Mouse (Mus musculus) embryonic stem cell, embryonic (primary cell): ENCODE measurements at regions not wholly inside any gene's neighbourhood (a gene's known extent, or its start where the extent isn't known, plus 50 kb on each side); places are given as distances from the start of the nearest gene placed in this dataset.

ENCODE experiments used
- CTCF ChIA-PET, 4 experiments: fragments of 300-600 bp in 2 of 4; fragments of 350-600 bp in 2 of 4; sonication (Branson Sonifier 250); formaldehyde crosslinking; loops; one replicate each; lab custom pipeline; 2022; ENCODE audit warnings: inconsistent platforms in 2 of 4; lab: Charles Lee
- POLR2A ChIA-PET, 4 experiments: fragments of 300-600 bp in 2 of 4; fragments of 350-600 bp in 2 of 4; sonication (Branson Sonifier 250); formaldehyde crosslinking; loops; one replicate each; lab custom pipeline; 2022; ENCODE audit warnings: antibody characterized with exemption in 4 of 4, inconsistent platforms in 1 of 4; lab: Charles Lee

DNA sequence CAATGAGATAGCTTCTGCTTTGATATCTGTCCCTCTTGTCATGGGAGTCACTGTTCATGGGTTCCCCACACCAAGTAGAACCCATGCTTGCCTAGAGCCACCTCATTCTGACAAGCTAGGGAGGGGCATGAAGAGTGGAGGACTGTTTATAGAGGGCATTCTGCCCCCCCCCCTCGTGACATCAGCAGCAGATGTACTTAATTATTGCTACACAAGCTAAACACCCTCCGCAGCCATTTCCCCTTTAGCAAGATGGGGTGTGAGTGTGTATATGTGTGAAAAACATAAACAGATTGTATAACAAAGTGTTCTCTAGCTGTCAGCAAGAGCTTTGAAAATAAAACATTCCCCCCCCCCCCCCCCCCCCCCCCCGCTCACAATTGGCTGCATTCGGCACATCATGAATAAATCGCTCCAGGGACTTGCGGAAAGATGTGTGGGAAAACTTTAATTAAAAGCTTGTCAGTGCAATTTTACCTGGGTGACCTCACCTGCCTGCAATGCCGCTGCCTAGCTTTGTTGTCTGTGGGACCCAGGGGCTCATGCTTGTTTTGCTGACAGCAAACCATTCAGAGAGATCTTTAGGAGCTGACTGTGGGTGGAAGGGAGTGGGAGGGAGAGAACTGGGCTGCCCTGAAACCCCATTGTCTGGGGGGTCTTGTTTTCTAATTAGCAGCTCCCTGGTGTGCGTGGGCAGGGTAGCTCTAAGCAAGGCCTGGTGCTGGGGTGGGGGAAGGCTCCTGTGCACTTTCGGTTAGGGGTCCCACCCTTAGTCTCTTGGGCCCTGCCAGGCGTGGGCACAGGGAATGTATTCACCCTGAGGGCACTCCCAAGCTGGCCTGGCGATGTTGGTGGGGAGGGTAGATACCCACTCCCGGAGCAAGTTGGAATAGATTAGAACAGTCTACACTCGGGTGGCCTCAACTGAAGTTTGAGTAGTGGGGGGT, 63.4 kb downstream of the Irx2 start:
- CTCF ChIA-PET, result interaction anchor here in 1 of 4 experiments (0.6 kb wide), 1 partner anchor 52 kb away, joined by 3 read pairs; no protein-coding TSS in a partner anchor

DNA sequence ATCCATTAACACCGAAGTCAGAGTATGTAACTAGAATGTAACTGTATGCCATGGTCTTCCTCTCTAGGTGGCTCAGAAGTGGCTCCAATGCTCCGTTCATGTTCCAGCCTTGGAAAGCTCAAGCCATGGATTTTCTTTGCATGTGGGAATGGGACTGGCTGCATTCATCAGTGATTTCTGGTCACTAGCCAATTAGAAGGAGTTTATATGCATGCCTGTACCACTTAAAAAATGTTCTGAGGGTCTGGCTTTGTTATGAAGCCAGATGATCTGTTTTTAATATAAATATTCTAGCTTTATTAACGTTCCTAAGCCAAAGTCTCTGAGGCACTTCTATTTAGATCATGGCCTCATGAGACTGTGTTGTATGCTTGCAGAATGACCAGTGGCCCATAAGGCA, 78.8 kb downstream of the Irx2 start:
- ChIA-PET CTCF (no interaction called here), POLR2A (no interaction called here)

More for the DNA sequence above, 63.4 kb downstream of the Irx2 start:
- POLR2A ChIA-PET, result interaction anchor here in 1 of 4 experiments (1.7 kb wide), 1 partner anchor 11 kb away, joined by 4 read pairs; no protein-coding TSS in a partner anchor

DNA sequence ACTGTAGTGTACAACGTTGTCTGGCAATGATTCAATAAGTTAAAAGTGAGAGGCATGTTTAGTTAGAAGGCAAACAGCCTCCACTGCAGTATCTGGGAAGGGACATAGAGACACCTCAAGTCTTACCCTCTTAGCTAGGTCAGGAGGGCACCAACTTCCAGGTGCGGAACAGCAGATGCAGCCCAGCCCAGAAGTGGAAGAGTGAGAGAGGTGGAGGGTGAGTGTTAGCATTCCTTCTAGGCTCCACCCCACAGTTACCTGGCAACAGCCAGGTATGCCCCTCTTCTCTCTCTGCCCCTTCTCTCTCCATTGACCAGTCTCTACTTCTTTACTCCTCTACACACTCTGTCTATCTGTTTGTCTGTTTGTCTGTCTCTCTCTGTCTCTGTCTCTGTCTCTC, 80.1 kb downstream of the Irx2 start:
- ChIA-PET POLR2A (interaction anchor here in 1 of 4 experiments (0.5 kb wide), 1 partner anchor 555 kb away, joined by 5 read pairs; no protein-coding TSS in a partner anchor), CTCF (no interaction called here)

DNA sequence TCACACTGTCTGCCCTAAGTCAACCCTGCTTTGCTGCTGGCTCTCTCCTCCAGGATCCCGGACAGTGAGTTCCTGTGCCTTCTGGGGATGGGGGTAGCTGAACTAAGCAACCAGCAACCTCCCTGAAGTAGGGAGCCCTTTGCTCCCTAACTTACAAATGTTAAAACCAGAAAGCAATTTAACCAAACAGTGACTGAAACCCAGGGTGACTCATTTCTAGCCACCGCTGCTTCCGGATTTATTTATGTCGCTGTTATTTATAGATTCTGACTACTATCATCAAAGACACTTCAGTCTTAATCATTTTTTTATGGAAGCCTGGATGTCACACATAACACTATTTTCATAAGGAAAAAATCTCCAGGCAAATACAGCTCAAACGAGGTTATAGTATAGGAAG, 81.4 kb downstream of the Irx2 start:
- ChIA-PET POLR2A (no interaction called here), CTCF (no interaction called here)

DNA sequence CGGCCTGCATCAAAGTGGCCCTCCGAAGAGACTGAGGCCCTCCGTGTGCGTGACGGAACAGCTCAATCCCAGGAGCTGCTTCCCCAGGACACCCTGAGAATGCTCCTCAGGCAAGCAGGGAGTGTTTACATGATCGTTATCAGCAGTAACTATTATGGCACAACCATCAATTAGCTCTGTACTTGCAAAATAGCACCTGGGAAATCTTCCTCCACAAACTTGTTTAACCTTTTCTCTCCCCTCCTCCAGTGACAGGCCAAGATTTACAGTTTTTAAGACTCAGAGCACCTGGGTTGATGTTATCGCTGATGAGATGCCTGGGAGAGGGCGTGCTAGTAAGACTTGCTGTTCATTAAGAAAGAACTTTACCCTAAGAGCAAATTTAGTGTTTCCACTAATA, 82.5 kb downstream of the Irx2 start:
- CTCF ChIA-PET, result no interaction called here
- POLR2A ChIA-PET, result no interaction called here

DNA sequence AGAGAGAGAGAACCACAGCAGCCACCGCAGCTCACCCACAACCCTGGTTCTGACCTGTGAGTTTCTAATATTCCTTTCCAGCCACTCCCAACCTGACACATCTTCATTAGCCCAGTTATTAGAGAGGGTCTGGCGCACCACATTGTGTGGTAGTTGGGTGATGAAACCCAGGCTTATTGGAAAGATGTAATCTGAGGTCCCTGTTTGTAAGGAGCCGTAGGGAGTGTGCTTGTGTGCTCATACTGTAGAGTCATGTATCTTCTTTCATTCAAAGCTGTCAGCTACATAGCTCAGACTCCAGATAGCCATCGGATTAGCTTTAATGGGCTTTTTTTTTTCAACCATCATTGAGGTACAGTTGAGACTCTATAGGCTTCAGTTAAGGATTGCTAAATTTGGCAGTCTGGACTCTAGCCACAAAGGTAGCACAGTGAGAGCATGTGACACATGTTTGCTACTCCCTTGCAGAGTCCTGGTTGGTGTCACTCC, 83.3 kb downstream of the Irx2 start:
- POLR2A ChIA-PET, result no interaction called here
- CTCF ChIA-PET, result no interaction called here

DNA sequence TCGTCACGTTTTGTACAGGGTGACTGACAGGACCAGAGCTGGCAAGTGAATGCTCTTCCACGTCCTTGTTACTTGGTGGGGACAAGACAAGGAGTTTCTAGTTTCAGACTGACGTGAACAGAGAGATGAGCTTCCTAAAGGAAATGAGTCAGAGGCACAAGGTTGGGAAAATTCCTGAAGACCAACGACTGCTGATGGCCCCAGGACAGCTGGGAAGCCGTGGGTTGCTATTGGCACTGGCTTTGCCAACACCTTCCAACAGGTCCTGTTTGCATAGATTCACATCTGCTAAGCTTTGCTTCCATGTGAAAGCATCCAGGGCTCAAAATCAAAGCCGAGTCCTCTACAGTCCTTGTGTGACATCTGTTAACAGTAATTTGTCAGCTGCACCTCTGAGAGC, 86.2 kb downstream of the Irx2 start:
- ChIA-PET CTCF (interaction anchor here in 3 of 4 experiments (0.6 to 1.1 kb wide), 3 partner anchors 16 to 445 kb away, joined by 3 read pairs; no protein-coding TSS in a partner anchor), POLR2A (no interaction called here)

DNA sequence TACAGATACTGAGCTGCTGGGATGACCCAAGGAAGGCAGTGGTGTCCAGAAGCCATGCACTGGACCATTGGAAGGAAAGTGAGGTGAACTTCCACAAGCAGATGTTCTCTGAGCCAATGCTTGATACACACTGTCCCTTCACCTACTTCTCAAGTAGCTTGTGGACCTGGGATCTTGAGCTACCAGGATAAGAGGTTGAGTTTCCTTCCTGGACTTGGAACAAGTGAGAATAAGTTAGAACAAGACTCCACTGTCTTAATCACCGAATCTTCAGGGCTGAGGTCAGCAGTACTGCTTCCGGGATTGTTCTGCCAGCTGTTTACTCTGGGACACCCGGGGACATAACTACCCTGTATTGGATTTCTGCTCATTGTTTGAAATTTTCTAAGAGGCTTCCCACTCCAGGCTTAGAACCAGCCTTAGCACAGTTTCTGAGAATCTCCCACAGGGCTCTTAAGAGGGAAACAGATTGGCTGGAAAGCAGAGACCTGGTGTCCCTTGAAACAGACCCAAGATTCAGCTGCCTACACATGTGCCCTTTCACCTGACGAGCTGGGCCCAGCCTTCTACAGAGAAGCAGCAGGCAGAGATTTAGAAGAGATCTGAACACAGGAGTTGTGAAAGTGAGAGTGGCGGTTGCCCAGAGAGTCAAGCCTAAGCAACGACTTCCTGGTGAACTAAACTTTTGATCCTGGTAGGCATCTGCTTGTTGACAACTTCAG, 87.5 kb downstream of the Irx2 start:
- CTCF ChIA-PET, result interaction anchor here in 1 of 4 experiments (0.5 kb wide), 1 partner anchor 29 kb away, joined by 4 read pairs; no protein-coding TSS in a partner anchor
- POLR2A ChIA-PET, result interaction anchor here in 1 of 4 experiments (0.7 kb wide), 1 partner anchor 1981 kb away, joined by 5 read pairs; no protein-coding TSS in a partner anchor

DNA sequence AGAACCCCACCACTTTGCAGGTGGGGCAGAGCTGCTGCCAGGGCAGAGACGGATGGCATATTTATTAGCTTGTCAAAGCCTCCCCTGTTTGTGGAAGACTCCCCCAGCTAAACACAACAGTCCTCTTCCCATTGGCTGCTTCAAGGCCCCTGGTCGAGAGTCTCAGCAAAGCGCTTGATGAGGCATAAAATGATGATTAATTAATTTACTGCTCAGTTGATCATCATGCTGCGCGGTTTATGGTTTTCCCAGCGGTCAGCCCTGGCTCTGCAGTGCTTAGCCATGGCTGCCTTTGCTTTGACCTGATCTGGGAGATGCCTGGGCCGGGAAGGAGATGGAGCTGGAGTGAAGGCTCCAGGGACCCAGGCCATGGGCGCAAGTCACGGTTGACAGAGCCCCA, 98.5 kb downstream of the Irx2 start:
- CTCF ChIA-PET, result no interaction called here
- POLR2A ChIA-PET, result no interaction called here

DNA sequence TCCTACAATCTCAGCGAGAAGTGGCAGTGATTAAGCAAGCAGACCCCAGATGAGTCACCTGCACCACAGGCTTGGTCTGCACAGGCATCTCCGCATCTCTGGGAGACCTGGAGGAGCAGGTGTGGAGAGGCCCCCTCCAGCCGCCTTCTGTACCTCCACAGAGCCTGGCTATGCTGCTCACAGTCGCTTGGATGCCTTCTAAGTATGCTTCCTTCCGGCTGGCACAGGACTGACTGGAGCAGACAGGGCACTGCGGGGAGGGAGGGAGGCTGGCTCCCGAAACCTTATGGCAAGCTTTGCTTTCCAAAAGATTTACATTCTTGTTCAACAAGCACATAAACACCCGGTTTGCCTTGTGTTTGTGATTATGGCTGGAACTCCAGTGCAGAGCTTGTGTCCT, 107.3 kb downstream of the Irx2 start:
- ChIA-PET CTCF (no interaction called here), POLR2A (interaction anchor here in 1 of 4 experiments (0.7 kb wide), 1 partner anchor 10 kb away, joined by 3 read pairs; no protein-coding TSS in a partner anchor)

DNA sequence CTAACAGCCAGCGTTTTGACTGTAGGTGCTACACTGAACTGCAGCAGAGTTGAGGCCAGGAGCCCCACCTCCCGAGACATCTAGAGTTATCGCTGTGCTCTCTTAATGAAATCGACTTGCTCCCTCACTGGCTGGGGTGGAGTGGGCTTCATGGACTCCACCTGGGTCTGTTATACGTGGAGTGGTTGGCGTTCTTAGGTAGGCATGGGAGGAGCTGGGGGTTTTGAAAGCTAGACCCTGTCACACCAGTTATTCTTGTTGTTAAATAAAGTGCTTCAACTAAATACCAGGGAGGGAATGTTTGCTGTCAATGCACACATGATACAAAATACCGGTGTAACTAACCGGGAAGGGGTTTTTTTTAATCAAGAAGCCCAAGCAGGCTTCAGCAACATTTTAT, 108.4 kb downstream of the Irx2 start:
- POLR2A ChIA-PET, result no interaction called here

DNA sequence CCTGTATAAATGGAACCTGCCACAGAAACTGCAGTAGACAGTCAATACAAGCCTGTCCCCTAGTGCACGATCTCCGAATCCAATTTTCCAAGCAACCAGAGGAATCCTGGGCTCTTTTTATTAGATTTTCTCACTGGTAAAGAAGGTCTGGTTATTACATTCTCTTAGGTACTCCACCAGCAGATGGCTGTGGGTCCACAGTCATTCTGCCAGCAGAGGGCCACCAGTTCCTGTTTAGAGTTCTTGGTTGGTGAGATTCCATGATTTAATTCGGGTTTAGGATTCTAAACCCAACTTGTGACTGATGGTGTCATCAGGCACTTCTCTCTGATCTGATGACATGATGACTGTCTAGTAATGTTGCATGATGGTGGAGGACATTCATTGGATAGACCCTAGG, 118.6 kb downstream of the Irx2 start:
- ChIA-PET POLR2A (no interaction called here), CTCF (no interaction called here)

More for the DNA sequence above, 108.4 kb downstream of the Irx2 start:
- CTCF ChIA-PET, result no interaction called here

DNA sequence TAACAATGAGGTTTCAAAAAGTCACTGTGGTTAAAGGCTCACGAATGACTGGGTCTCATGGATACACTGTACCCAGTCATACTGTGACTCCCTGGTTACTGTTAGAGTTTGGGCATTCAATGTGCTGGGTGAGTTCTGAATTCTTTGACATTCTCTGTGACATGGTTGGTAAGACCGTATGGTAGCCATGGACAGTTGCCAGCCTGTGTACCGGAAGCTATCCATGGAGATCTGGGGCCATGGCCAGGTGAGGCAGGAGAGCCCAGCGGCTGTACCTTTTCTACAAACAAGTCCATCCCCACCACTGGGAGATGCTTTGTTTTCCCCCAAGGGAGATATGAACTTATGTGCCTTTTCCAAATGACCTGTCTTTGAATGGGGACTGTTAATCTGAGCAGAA, 126.4 kb downstream of the Irx2 start:
- ChIA-PET CTCF (interaction anchor here in 1 of 4 experiments (0.6 kb wide), 1 partner anchor 1243 kb away, joined by 3 read pairs; no protein-coding TSS in a partner anchor), POLR2A (no interaction called here)

DNA sequence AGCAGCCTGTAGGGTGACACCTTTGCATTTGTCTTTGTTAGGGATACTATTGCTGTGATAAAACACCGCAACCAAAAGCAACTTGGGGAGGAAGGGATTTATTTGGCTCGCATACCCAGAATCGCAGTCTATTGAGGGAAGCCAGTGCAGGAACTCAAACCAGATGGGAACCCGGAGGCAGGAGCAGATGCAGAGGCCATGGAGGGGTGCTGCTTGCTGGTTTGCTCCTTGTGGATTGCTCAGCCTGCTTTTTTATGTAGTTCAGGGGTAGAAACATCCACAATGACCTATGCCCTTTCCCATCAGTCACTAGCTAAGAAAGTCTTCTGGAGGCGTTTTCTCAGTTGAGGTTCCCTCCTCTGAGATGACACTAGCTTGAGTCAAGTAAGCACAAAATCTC, 133.9 kb downstream of the Irx2 start:
- ChIA-PET POLR2A (no interaction called here), CTCF (interaction anchor here in 1 of 4 experiments (0.6 kb wide), 1 partner anchor 12 kb away, joined by 3 read pairs; no protein-coding TSS in a partner anchor)

DNA sequence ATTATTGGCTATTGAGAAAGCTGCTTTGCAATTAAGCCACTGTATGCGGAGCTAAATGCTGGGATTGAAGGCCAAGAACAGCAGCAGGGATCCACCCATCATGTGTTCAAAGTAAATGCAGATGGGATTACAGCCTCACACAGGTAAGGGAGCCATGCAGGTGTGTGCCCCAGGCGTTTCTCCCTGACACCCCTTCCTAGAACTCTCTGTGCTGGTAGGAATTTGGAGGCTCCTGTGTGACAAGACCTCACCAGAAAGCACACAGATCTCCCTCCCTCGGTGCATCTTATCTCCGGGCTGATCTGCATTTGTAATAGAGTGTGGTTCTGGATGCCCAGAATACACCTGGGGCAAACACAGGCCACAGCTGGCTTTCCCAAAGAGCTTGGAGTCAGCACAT, 134.7 kb downstream of the Irx2 start:
- ChIA-PET CTCF (no interaction called here), POLR2A (no interaction called here)

DNA sequence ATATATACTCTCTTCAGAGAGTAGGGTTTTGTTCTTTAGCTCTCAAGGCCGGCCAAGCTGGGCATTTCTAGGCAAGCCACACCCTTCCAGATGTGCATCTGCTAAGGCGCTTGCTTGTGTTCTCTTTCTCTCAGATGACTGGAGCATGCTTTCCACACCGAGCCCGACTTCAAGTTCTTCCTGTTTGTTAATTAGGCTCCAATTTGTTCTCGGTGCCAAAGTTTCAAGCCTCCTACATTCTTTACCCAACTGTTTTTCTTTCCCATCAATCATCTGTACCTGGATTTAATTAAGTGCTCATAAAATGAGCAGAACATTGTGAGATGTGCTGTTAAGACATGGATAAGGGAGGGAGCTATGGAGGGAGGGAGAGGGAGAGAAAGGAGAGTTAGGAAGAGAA, 138.7 kb downstream of the Irx2 start:
- CTCF ChIA-PET, result no interaction called here
- POLR2A ChIA-PET, result no interaction called here

DNA sequence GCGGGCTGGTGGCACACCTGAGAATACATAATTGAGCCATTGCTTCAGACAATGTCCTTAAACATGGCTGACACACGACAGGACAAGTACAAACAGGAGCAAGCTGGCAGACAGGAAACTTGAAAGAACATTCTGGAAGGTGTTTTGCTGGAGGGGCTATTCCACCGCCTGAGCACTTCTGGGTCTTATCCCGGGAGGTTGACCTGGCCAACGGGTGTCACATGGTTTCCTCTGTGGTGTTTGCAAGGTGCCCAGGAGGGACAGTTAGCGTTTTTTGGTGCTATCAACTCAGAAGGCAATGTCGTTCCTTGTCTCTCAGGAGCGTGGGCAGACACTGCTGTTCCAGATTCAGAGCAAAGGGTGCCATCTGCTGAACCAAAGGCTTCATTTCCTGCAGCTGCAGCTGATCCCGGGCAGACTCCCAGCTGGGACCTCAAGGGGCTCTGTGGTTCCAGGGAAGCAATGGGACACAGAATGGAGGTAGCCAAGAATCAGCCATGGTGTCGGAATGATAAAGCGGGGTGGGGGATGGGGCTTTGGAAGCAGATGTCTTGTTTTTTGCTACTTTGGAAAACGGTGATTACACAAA, 140.5 kb downstream of the Irx2 start:
- ChIA-PET POLR2A (no interaction called here), CTCF (no interaction called here)

DNA sequence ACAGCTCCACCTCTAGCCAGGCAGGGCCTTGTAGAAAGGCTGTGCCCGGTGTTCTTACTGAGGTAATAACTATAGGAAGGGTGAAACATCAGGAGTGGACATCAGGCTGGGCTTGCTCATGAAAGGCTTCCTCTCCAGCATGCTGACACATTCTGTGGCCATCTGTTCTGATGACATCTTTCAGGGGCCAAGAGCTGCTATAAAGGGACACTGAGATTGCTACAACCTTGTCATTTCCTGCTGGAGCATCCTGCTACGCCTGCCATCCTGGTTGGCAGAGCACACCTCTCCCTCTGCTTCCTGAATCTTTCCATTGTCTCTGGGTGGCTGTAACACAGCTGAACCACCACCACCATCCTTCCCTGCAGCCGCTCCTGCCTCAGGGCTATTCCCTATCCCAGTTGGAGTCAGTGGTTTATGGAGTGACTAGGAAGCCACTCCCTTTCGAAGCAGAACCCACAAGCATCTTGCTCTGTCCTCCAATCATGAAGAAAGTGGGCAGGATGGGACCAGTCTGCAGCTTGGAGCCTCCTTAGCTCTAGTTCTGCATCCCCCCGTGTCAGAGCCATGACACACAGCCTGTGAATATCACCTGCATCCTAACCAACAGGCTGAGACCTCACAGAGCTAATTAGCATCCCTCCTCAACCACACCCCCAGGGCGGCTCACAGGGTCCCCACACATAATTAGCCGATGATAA, 154.6 kb downstream of the Irx2 start:
- CTCF ChIA-PET, result no interaction called here
- POLR2A ChIA-PET, result no interaction called here

DNA sequence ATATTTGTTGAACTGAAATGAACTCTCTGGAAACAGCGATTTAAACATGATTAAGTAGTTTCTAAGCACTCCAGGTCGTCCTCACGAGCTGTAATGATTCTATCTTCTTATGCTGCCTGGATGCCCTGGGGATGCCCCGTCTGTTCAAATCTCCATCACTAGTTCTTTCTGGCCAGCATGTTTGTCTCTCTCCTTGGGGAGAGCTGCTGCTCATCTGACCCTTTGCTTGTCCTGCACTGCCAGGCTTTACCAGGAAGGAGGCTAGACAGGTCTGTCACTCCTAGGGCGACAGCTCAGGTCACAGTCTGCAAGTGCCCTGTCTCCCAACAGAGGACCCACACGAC, 155.1 kb downstream of the Irx2 start:
- ChIA-PET POLR2A (no interaction called here), CTCF (no interaction called here)
